Mouse (Mus musculus) lung, postnatal 0 days (tissue): ENCODE measurements around the gene Tmed3.

Experiments
- CTCF ChIP-seq: IDR thresholded peaks from 2 replicates; pipeline ENCODE4 v1.5.1; 2016; ENCODE audit warnings: antibody characterized with exemption, mild to moderate bottlenecking
- EP300 ChIP-seq: IDR thresholded peaks from 2 replicates; pipeline ENCODE4 v1.6.1; 2016; ENCODE audit warnings: antibody characterized with exemption, mild to moderate bottlenecking, control low read depth

DNA sequence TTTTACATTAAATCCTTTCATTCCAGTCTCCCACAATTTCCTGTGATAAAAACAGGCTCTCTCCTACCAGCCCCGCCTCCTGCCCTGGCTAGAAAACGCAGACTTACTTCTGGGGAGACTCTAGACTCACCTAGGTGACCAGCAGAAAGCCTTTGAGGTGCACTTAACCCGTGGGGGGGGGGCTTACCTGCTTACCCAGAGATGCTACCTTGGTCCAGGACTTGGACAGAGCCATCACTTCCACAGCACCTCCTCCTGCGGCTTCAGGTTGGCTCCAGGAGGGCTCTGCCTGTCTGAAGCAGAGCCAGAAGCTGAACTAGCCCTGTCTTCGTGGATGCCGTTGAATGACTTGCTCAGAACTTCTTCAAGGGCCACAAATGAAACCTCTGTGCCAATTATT is 33.0 kb upstream of the Tmed3 start:
- no peak for TF ChIP-seq CTCF
- no peak for TF ChIP-seq EP300
